Mouse (Mus musculus) hindbrain, embryonic 13.5 days (tissue): ENCODE results near the gene Rab17. TPM values are rescaled to one million over a fixed set of nuclear protein-coding genes. Genes with fewer than 3 reads are reported as not detected.

Source experiments
- ATAC-seq: fragments of 200-750 bp; cut with Nextera tagmentation; 2 replicates; pipeline ENCODE4 v1.8.0; 2017; ENCODE audit warnings: moderate TSS enrichment; ENCODE audit not compliant: low FRiP score
- H3K27ac ChIP-seq: fragments of 300-500 bp; sonication (generic); 2 replicates; pipeline ENCODE4 v1.5.1; 2015; ENCODE audit warnings: inconsistent platforms, mild to moderate bottlenecking, moderate library complexity
- H3K27me3 ChIP-seq: fragments of 300-500 bp; sonication (generic); 2 replicates; pipeline ENCODE4 v1.6.1; 2015; ENCODE audit warnings: mild to moderate bottlenecking, inconsistent platforms
- H3K36me3 ChIP-seq: fragments of 300-500 bp; sonication (generic); 2 replicates; pipeline ENCODE4 v1.6.1; 2015; ENCODE audit warnings: mild to moderate bottlenecking, inconsistent platforms
- H3K4me1 ChIP-seq: fragments of 300-500 bp; sonication (generic); replicated peaks from 2 replicates; pipeline ENCODE4 v1.6.1; 2015; ENCODE audit warnings: inconsistent platforms
- H3K4me2 ChIP-seq: fragments of 300-500 bp; sonication (generic); 2 replicates; pipeline ENCODE4 v1.6.1; 2015; ENCODE audit warnings: inconsistent platforms, mild to moderate bottlenecking, moderate library complexity
- H3K4me3 ChIP-seq: fragments of 300-500 bp; sonication (generic); 2 replicates; pipeline ENCODE4 v1.5.1; 2015; ENCODE audit warnings: mild to moderate bottlenecking, inconsistent platforms
- H3K9ac ChIP-seq: fragments of 300-500 bp; sonication (generic); 2 replicates; pipeline ENCODE4 v1.6.1; 2015; ENCODE audit warnings: mild to moderate bottlenecking, inconsistent platforms
- H3K9me3 ChIP-seq: fragments of 300-500 bp; sonication (generic); 2 replicates; pipeline ENCODE4 v1.6.1; 2016; ENCODE audit warnings: inconsistent platforms
- WGBS: fragments of 180-500 bp; shearing (Covaris S2); methylation state at CpG from one replicate; pipeline ENCODE4 v1.1.7; 2015; 5-methylcytosine and 5-hydroxymethylcytosine counted together
- polyA plus RNA-seq: library from polyadenylated mRNA; unstranded; fragments of >200 nt; fragmentation: Nextera tagmentation; extraction: Ambion mirVana; gene quantifications from 2 replicates; pipeline ENCODE4 v1.2.1, GENCODE M21; 2015

The Rab17 gene
- 0.25 and 0.55 TPM in 2 replicates for polyA plus RNA-seq

DNA sequence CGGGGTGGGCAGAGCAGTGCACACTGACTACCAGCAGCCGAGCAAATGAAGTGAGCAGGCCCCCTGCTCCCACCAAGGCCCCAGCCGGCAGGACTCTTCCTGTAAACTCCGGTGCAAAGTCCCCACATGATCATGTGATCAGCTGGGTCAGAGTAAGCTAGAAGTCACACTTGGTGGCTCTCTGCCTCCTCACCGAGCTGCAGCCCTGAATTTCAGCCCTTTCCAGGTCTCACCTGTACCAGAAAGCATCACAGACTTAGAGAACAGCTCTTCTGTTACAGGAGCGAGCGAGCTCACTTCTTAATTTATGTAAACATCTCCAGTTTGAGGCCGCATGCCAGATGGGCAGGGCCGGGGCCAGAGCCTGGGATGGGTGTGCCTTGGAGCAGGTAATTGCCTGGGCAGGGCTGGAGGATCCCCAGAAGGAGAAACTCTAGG lies at the start of gene Rab17:
Gene Rab17 (minus strand): TSS at position 315 of the 438 bp plus-strand sequence.
- no peak for ATAC-seq
- Histone ChIP-seq H3K4me2 (no peak within 1 kb of the TSS), H3K4me3 (no peak within 1 kb of the TSS), H3K27ac (no peak within 1 kb of the TSS), H3K27me3 (peaks cover 32% of the 10 kb centered on the region; the same call in 1 of the 2 replicates), H3K9ac (no peak within 1 kb of the TSS; the same call in 1 of the 2 replicates), H3K36me3 (no peaks in the 10 kb centered on the region), H3K9me3 (no peaks in the 10 kb centered on the region), H3K4me1 (peaks cover 31% of the 10 kb centered on the region)
- 43% methylated on average over 9 of the region's 9 CpGs for WGBS

DNA sequence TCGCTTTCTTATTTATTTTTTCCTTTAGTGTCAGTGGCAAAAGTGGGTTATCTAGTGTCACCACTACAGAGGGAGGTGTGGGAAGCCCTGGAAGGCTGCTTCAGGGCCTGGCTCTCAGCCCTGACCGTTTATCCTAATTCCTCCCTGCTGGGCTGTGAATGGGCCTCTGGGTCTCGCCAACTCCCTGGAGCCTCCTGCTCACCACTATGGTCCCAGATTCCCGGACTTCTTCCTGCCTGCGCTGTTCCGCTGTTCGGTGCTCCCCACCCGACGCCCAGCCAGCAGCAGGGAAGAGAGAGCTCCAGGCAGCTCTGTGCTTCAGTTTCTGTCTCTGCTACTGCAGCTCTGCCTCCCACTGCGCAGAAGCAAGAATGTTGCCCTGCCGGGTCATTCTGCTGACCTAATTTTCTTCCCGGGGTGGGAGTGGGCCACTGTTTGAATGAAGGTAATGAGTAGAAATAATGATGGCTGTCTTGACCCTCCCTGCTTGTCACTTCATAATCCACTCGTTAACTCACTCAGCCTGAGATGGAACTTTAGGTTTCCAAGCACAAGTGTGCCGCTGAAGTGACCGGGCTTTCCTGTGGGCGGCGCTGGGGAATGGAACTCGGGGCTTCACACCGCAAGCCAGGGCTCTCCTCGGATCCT lies 47.8 kb upstream of the Rab17 start:
- Histone ChIP-seq H3K4me1 (peaks cover 13% of the 10 kb centered on the region), H3K9me3 (no peaks in the 10 kb centered on the region), H3K36me3 (peaks cover 3% of the 10 kb centered on the region; the same call in 1 of the 2 replicates), H3K4me3 (no peak overlapping the region), H3K27me3 (no peaks in the 10 kb centered on the region), H3K9ac (peak overlapping the region; percentile 60; the same call in 1 of the 2 replicates), H3K4me2 (peak overlapping the region; percentile 34), H3K27ac (no peak overlapping the region; the same call in 1 of the 2 replicates)
- 0 out of 2 replicates have a peak, but pooled peaks have one; percentile 28 for ATAC-seq
- 19% methylated on average over 20 of the region's 20 CpGs for WGBS

DNA sequence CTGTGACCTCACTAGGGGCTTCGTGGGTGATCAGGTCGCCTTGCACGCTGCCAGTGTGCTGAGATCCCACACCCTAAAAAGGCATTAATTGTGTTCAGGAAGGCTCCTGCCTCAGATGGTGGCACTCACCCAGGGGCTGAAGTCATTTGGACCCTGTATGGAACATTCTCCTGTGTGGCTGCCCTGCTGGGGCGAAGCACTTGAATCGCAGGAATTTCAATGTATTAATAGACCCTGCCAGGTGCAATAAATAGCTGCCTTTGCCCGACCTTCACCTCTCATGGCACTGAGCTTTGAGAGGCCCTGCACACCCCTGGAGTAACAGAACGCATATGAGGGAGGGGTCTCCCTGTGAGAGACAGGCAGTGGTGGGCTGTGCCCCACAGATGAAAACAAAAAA lies 46.1 kb upstream of the Rab17 start:
- no peaks in the 10 kb centered on the region for H3K9me3 ChIP-seq
- no peak overlapping the region for H3K27ac ChIP-seq
- 69% methylated on average over 7 of the region's 7 CpGs for WGBS
- H3K9ac ChIP-seq = no peak overlapping the region
- H3K4me1 ChIP-seq = peaks cover 17% of the 10 kb centered on the region
- H3K27me3 ChIP-seq = no peaks in the 10 kb centered on the region
- ATAC-seq = no peak
- H3K4me2 ChIP-seq = no peak overlapping the region
- H3K4me3 ChIP-seq = no peak overlapping the region
- H3K36me3 ChIP-seq = peaks cover under 1% of the 10 kb centered on the region; the same call in 1 of the 2 replicates

DNA sequence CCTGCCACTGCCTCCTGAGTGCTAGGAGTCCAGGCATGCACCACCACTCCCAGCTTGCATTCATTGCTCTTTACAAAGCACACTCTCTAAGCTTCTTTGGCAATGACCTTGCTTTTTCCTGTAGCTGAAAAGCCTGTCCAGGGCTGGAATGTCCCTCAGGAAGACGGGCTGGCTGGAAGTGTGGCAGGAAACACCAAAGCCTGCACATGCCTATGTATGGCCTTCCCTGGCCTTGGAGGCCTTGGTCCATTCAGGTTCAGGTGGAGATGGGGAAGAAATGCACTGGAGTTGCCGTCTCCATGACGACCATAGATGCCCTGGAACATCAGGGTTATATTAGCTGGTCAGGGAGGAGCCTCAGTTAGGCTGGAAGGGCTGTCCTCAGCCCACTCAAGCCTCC lies 44.3 kb upstream of the Rab17 start:
- H3K9me3 ChIP-seq = no peaks in the 10 kb centered on the region
- H3K27me3 ChIP-seq = no peaks in the 10 kb centered on the region
- WGBS = 77% methylated on average over 3 of the region's 3 CpGs
- no peak overlapping the region for H3K4me3 ChIP-seq
- H3K27ac ChIP-seq = no peak overlapping the region
- no peak overlapping the region for H3K9ac ChIP-seq
- ATAC-seq = no peak
- no peak overlapping the region for H3K4me2 ChIP-seq
- no peaks in the 10 kb centered on the region for H3K36me3 ChIP-seq
- H3K4me1 ChIP-seq = peaks cover 22% of the 10 kb centered on the region

DNA sequence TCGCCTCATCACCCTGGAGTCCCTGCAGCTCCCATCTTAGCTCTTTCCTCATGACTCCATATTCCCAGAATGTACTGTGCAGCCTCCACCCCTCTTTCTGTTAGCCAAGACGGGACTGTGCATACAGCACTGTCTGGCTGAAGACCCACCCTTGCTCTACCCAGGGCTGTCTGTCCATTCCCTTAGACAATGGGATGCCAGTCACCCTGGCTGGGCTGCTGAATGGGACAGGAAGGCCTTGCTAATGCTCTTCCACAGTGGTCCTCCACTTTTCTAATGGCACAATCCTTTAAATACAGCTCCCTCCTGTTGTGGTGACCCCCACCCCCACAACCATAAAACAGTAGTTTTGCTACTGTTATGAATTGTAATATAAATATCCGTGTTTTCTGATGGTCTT lies 41.9 kb upstream of the Rab17 start:
- H3K9ac ChIP-seq = no peak overlapping the region
- H3K4me3 ChIP-seq = no peak overlapping the region
- H3K4me1 ChIP-seq = peaks cover 18% of the 10 kb centered on the region
- H3K27me3 ChIP-seq = no peaks in the 10 kb centered on the region
- H3K4me2 ChIP-seq = no peak overlapping the region
- no peaks in the 10 kb centered on the region for H3K9me3 ChIP-seq
- ATAC-seq = no peak
- no peak overlapping the region for H3K27ac ChIP-seq
- WGBS = 86% methylated on average over 3 of the region's 3 CpGs
- no peaks in the 10 kb centered on the region for H3K36me3 ChIP-seq

DNA sequence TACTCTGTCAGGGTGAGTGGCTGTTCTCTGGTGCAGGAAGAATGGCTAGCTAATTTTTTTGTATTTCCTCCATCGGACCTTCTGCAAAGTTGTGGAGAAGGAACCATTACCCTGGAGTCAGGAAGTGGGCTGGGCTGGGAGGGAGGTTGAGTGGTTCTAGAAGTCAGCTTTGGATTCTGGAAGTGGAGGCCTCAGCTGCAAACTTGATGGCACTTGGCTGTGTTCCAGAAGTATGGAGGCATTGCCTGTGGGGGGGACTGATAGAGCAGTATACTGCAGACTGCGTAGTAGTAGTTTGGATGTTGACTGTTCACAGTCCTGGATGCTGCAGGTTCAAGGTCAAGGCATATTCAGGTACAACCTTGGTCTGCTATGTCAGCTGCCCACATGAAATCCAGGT lies 41.3 kb upstream of the Rab17 start:
- Histone ChIP-seq H3K4me2 (no peak overlapping the region), H3K27me3 (no peaks in the 10 kb centered on the region), H3K9ac (no peak overlapping the region), H3K36me3 (no peaks in the 10 kb centered on the region), H3K4me1 (peaks cover 18% of the 10 kb centered on the region), H3K4me3 (no peak overlapping the region), H3K9me3 (no peaks in the 10 kb centered on the region), H3K27ac (no peak overlapping the region)
- no peak for ATAC-seq
- WGBS = 81% methylated on average over 2 of the region's 2 CpGs

DNA sequence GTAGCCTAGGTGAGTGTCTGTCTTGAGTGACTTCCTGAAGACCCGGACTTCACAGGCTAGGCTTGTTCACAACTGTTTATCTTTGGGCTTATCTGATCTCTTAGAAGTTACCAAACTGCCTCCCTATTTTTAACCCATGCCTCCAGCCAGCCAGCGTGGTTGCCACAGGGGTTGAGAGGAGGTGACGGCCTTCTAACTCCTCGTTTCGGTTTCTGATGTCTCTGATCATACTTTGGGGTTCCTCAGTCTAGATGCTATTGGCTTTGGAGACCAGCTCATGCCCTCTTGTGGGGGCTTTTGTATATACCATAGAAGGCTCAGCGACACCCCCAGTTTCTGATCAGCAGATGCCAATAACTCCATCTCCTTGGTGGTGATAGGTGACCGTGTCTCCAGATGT lies 40.8 kb upstream of the Rab17 start:
- Histone ChIP-seq H3K4me1 (peaks cover 18% of the 10 kb centered on the region), H3K27me3 (no peaks in the 10 kb centered on the region), H3K36me3 (no peaks in the 10 kb centered on the region), H3K9ac (no peak overlapping the region), H3K4me2 (no peak overlapping the region), H3K27ac (no peak overlapping the region), H3K4me3 (no peak overlapping the region), H3K9me3 (no peaks in the 10 kb centered on the region)
- 95% methylated on average over 7 of the region's 7 CpGs for WGBS
- ATAC-seq = no peak

DNA sequence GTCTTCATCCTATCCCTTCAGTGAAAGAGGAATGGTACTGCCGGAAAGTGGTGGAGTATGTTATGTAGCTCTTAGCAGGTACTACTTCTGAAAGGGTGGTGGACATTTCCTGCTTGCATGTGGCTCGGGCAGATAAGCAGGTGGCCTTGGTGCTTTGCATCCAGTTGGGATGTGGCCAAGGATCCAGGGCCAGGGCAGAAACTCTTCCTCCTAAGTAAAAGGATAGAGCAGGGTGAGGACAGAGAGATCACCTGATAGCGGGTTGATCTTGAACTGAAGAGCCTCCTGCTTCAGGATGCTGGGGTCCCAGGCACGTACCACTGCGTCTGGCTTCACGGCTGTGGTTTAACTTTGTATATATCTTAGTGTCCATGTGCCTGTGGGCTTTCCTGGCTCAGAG lies 39.8 kb upstream of the Rab17 start:
- Histone ChIP-seq H3K9ac (no peak overlapping the region), H3K36me3 (no peaks in the 10 kb centered on the region), H3K4me1 (peaks cover 18% of the 10 kb centered on the region), H3K27me3 (no peaks in the 10 kb centered on the region), H3K4me2 (no peak overlapping the region), H3K27ac (no peak overlapping the region), H3K9me3 (no peaks in the 10 kb centered on the region), H3K4me3 (no peak overlapping the region)
- 90% methylated on average over 6 of the region's 6 CpGs for WGBS
- ATAC-seq = no peak

DNA sequence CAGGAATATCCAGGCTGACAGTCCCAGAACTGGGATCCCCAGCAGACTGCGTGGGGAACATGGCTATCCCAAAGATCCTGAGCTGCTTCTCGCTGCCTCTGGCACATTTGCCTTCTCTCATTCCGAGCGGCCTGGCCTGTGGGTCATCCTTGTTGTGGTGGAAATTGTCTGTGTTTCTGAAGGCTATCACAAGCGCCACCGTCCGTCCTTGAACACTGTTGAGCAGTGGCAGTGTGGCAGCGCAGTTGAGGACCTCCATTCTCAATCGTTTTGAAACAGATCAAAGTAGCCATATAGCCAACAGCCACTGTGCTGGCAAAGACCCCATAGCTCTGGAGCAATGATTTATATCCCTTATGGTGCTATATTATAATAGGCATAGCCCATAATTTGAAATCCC lies 39.3 kb upstream of the Rab17 start:
- 86% methylated on average over 9 of the region's 9 CpGs for WGBS
- no peak for ATAC-seq
- no peaks in the 10 kb centered on the region for H3K9me3 ChIP-seq

DNA sequence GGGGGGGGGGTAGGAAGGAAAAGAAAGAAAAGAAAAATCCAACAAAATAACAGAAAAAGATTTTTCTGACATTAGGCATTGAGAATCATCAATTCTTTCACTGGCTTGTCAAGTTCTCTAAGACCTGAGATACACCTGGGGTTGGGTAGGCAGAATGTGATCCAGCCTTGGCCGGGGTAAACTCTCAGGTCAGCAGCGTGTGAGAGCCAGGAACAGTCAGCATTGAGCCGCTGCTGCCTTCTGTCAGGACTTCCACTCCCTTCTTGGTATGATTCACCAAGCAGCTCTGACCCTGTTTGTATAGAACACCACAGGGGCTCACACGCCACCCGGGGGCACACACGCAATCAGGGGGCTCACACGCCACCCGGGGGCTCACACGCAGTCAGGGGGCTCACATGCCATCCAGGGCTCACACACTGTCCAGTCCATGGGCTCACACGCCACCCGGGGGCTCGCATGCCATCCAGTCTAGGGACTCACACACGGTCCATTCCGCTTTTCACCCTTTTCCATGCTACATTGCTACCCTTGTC lies 38.8 kb upstream of the Rab17 start:
- no peak overlapping the region for H3K4me2 ChIP-seq
- no peak for ATAC-seq
- H3K27ac ChIP-seq = no peak overlapping the region
- 93% methylated on average over 14 of the region's 14 CpGs for WGBS
- H3K27me3 ChIP-seq = no peaks in the 10 kb centered on the region
- H3K9ac ChIP-seq = no peak overlapping the region
- peaks cover 18% of the 10 kb centered on the region for H3K4me1 ChIP-seq
- H3K9me3 ChIP-seq = no peaks in the 10 kb centered on the region
- no peak overlapping the region for H3K4me3 ChIP-seq
- no peaks in the 10 kb centered on the region for H3K36me3 ChIP-seq

More for the DNA sequence above, 39.3 kb upstream of the Rab17 start:
- Histone ChIP-seq H3K27me3 (no peaks in the 10 kb centered on the region), H3K4me3 (no peak overlapping the region), H3K4me1 (peaks cover 18% of the 10 kb centered on the region), H3K9ac (no peak overlapping the region), H3K4me2 (no peak overlapping the region), H3K27ac (no peak overlapping the region), H3K36me3 (no peaks in the 10 kb centered on the region)

DNA sequence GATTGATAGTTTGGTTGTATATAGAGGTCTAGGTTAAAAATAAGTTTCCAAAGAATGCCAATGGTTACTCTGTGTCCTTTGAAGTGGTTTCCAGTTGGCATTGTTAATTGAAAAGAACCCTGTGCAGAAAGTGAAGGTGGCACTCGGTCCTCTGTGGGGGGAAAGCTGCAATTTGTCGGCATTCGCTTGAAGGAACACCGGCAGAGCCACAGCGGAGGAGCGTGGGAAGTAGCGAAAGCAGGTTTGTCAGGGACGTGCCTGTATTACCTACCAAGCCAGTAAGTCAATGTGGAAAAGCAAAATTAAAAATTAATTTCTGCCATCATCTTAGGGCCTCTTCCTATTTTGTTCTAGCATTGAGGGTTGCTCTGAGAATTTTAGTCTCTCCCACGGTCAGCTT lies 37.2 kb upstream of the Rab17 start:
- no peaks in the 10 kb centered on the region for H3K9me3 ChIP-seq
- H3K4me2 ChIP-seq = no peak overlapping the region
- H3K27me3 ChIP-seq = no peaks in the 10 kb centered on the region
- H3K9ac ChIP-seq = no peak overlapping the region
- WGBS = 88% methylated on average over 9 of the region's 9 CpGs
- H3K4me3 ChIP-seq = no peak overlapping the region
- peaks cover 16% of the 10 kb centered on the region for H3K4me1 ChIP-seq
- H3K36me3 ChIP-seq = no peaks in the 10 kb centered on the region
- no peak for ATAC-seq
- H3K27ac ChIP-seq = no peak overlapping the region

DNA sequence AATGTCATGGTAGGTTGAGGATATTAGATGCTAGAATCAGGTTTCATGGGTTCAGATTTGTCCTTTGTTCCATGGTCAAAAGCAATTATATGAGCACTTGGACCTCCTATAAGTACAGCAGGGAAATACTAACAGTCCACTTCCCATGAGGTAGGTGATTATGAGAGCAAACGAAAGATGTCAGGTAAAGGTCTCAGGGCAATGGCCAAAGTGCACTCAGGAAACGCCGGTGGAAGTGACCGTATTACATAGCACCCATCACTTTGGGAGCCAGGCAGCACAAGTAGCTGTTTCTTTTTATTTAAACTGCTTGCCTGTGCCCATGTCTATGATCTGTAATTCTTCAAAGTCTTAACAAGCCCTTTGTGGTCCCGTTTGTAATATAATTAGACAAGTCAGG lies 36.6 kb upstream of the Rab17 start:
- Histone ChIP-seq H3K4me1 (peaks cover 22% of the 10 kb centered on the region), H3K9me3 (no peaks in the 10 kb centered on the region), H3K36me3 (no peaks in the 10 kb centered on the region), H3K9ac (no peak overlapping the region), H3K27me3 (no peaks in the 10 kb centered on the region), H3K4me2 (no peak overlapping the region), H3K27ac (no peak overlapping the region), H3K4me3 (no peak overlapping the region)
- no peak for ATAC-seq
- WGBS = 76% methylated on average over 5 of the region's 5 CpGs
